Comparison of ENCODE assay signal across 8 mouse cellular contexts in the genomic region with DNA sequence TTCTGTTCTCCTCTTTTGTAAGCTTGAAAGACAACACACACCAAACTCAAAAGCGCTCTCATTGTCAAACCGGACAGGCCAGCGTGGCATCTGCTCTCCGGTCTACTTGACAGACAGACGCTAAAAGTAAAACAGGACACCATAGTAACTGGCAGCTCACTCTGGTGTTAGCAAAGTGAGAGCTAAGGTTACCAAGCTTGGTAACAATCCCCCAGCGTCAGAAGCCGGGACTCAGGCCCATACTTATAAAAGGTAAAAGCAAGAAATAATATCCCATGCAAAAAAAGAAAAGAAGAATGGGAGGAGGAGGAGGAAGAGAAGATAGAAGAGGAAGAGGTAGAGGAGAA. TPM values are rescaled to one million over a fixed set of nuclear protein-coding genes. Genes with fewer than 3 reads are reported as not detected.
DNase-seq lines count a peak whose midpoint lies in the region; ATAC-seq and TF ChIP-seq lines count a peak whose summit lies in the region.

No protein-coding gene starts in this region.

- peak overlapping the region; percentile 63 for H3K4me2 ChIP-seq in lung, embryonic 16.5 days (ENCODE audit: low read depth, low read length)
- peak overlapping the region; percentile 92 for H3K4me2 ChIP-seq in forebrain, embryonic 15.5 days (replicated peaks)
- peak overlapping the region; percentile 6 for H3K4me2 ChIP-seq in liver, embryonic 14.5 days (ENCODE audit: low read depth)
- peak overlapping the region; percentile 48 for H3K4me2 ChIP-seq in stomach, embryonic 15.5 days

- TF ChIP-seq CTCF in liver, embryonic 14.5 days (IDR thresholded peaks at IDR 0.05; ENCODE audit: low read depth) = no peak

- H3K4me3 ChIP-seq in lung, embryonic 16.5 days (ENCODE audit: low read length) = peak overlapping the region; percentile 28
- H3K4me3 ChIP-seq in forebrain, embryonic 15.5 days = peak overlapping the region; percentile 44
- H3K4me3 ChIP-seq in liver, embryonic 14.5 days (ENCODE audit: insufficient read depth in 1 of 2, low read depth in 2 of 2, low read length in 2 of 2) = peak overlapping the region in 1 of 2 experiments; percentile 21; a peak in 1 of 4 replicates
- H3K4me3 ChIP-seq in stomach, embryonic 15.5 days (replicated peaks) = peak overlapping the region; percentile 12; the same call in 1 of the 2 replicates

- H3K36me3 ChIP-seq in lung, embryonic 16.5 days (ENCODE audit: control insufficient read depth, insufficient read depth, low read length) = no peaks in the 10 kb centered on the region
- H3K36me3 ChIP-seq in forebrain, embryonic 15.5 days = no peaks in the 10 kb centered on the region
- H3K36me3 ChIP-seq in liver, embryonic 14.5 days (replicated peaks; ENCODE audit: control insufficient read depth, insufficient read depth, low read depth) = no peaks in the 10 kb centered on the region
- 0 out of 2 replicates have a peak, but pooled peaks cover 1% of the 10 kb centered on the region for H3K36me3 ChIP-seq in stomach, embryonic 15.5 days

- no peak for ATAC-seq in lung, embryonic 16.5 days (ENCODE audit: low read depth)
- ATAC-seq in forebrain, embryonic 15.5 days (replicated peaks) = peak; percentile 41
- no peak for ATAC-seq in liver, embryonic 14.5 days (ENCODE audit: insufficient read depth)
- no peak for ATAC-seq in stomach, embryonic 15.5 days (ENCODE audit: insufficient read depth, low FRiP score, low read depth)

- no peak for TF ChIP-seq EP300 in liver, embryonic 14.5 days (IDR thresholded peaks at IDR 0.05; ENCODE audit: low read depth)

- H3K27ac ChIP-seq in lung, embryonic 16.5 days (ENCODE audit: low read length) = peak overlapping the region; percentile 86
- peak overlapping the region; percentile 40 for H3K27ac ChIP-seq in forebrain, embryonic 15.5 days (replicated peaks)
- H3K27ac ChIP-seq in liver, embryonic 14.5 days = no peak overlapping the region
- peak overlapping the region; percentile 74 for H3K27ac ChIP-seq in stomach, embryonic 15.5 days

- peak overlapping the region; percentile 54 for H3K9ac ChIP-seq in lung, embryonic 16.5 days (ENCODE audit: low read length)
- H3K9ac ChIP-seq in forebrain, embryonic 15.5 days (replicated peaks) = peak overlapping the region; percentile 54
- H3K9ac ChIP-seq in liver, embryonic 14.5 days (replicated peaks) = no peak overlapping the region
- no peak overlapping the region for H3K9ac ChIP-seq in stomach, embryonic 15.5 days

- H3K4me1 ChIP-seq in lung, embryonic 16.5 days (replicated peaks; ENCODE audit: control insufficient read depth, insufficient read depth, low read length) = peaks cover 13% of the 10 kb centered on the region
- H3K4me1 ChIP-seq in forebrain, embryonic 15.5 days = peaks cover 15% of the 10 kb centered on the region; the same call in 1 of the 2 replicates
- no peaks in the 10 kb centered on the region; a peak in 1 of 4 replicates for H3K4me1 ChIP-seq in liver, embryonic 14.5 days (replicated peaks; ENCODE audit: control insufficient read depth in 2 of 2, insufficient read depth in 2 of 2, low read length in 1 of 2)
- H3K4me1 ChIP-seq in stomach, embryonic 15.5 days = peaks cover 5% of the 10 kb centered on the region; the same call in 1 of the 2 replicates

- 6% methylated on average over 7 of the region's 7 CpGs for WGBS in lung, embryonic 16.5 days
- under 1% methylated on average over 7 of the region's 7 CpGs for WGBS in forebrain, embryonic 15.5 days
- WGBS in liver, embryonic 14.5 days (ENCODE audit: insufficient replicate concordance) = 11% methylated on average over 7 of the region's 7 CpGs
- 3% methylated on average over 7 of the region's 7 CpGs for WGBS in stomach, embryonic 15.5 days

- H3K27me3 ChIP-seq in lung, embryonic 16.5 days (ENCODE audit: control insufficient read depth, insufficient read depth, low read depth, low read length) = no peaks in the 10 kb centered on the region
- no peaks in the 10 kb centered on the region for H3K27me3 ChIP-seq in forebrain, embryonic 15.5 days
- no peaks in the 10 kb centered on the region for H3K27me3 ChIP-seq in liver, embryonic 14.5 days (ENCODE audit: control insufficient read depth, insufficient read depth, low read length)
- H3K27me3 ChIP-seq in stomach, embryonic 15.5 days (replicated peaks) = no peaks in the 10 kb centered on the region

- DNase-seq in lung, adult 18-20 months = no peak
- no peak for DNase-seq in liver, embryonic 14.5 days (ENCODE audit: low read depth in 3 of 3, low spot score in 3 of 3)
- no peak for DNase-seq in frontal cortex, postnatal 36 days (ENCODE audit: low spot score in 2 of 2)
- no peak for DNase-seq in spleen, adult 18-20 months
- no peak for DNase-seq in kidney, adult 9 months

- no peaks in the 10 kb centered on the region for H3K9me3 ChIP-seq in lung, embryonic 16.5 days (ENCODE audit: control insufficient read depth, low read length)
- no peaks in the 10 kb centered on the region for H3K9me3 ChIP-seq in forebrain, embryonic 15.5 days
- H3K9me3 ChIP-seq in liver, embryonic 14.5 days (ENCODE audit: control insufficient read depth, low read length) = no peaks in the 10 kb centered on the region
- no peaks in the 10 kb centered on the region for H3K9me3 ChIP-seq in stomach, embryonic 15.5 days

RNA-seq across cellular contexts. Expression of gene Msrb3, which starts 15.9 kb away (rescaled TPM):
- polyA plus RNA-seq in lung, embryonic 16.5 days (2015; fragmentation: Nextera tagmentation; extraction: Ambion mirVana) = 12.4 and 14.0 TPM in 2 replicates
- polyA plus RNA-seq in forebrain, embryonic 15.5 days (2015; fragmentation: Nextera tagmentation; extraction: Ambion mirVana) = 1.5 and 1.7 TPM in 2 replicates
- 0.98 and 1.5 TPM in 2 replicates for polyA plus RNA-seq in liver, embryonic 14.5 days (2012; rRNA removed)
- 0.40 and 0.60 TPM in 2 replicates for polyA plus RNA-seq in liver, embryonic 14.5 days (2014; fragmentation: Nextera tagmentation; extraction: Ambion mirVana)
- polyA plus RNA-seq in stomach, embryonic 15.5 days (2015; fragmentation: Nextera tagmentation; extraction: Ambion mirVana) = 18.2 and 20.3 TPM in 2 replicates

Comparison
In these comparisons a context has a peak if more than half of its experiments do, and no peak if none do; other contexts are left out.
1. H3K4me2 ChIP-seq: peak in every context shown above with its lines; median percentile 92 in forebrain, embryonic 15.5 days; 63 in lung, embryonic 16.5 days; 48 in stomach, embryonic 15.5 days; 6 in liver, embryonic 14.5 days.
2. H3K9ac ChIP-seq: peak in lung, embryonic 16.5 days (single experiment) and forebrain, embryonic 15.5 days (single experiment); none in liver, embryonic 14.5 days (single experiment) and stomach, embryonic 15.5 days (single experiment).